Mouse (Mus musculus) MEL (cell line): ENCODE measurements around the gene Gm10837. TPM values are rescaled to one million over a fixed set of nuclear protein-coding genes. Genes with fewer than 3 reads are reported as not detected.

Experiments
- DNase-seq: peaks from one replicate; pipeline ENCODE4 v3.0.0; 2011; ENCODE audit warnings: low read depth, low spot score
- H3K27ac ChIP-seq: 2 replicates; pipeline ENCODE4 v1.5.1; 2012; ENCODE audit warnings: low read depth, mild to moderate bottlenecking, control low read depth, low read length, moderate library complexity; ENCODE audit not compliant: control insufficient read depth
- H3K27me3 ChIP-seq, 2 experiments: fragments of 150-350 bp in 1 of 2; sonication (generic) in 1 of 2; 2 replicates each; pipeline ENCODE4 v1.6.1; 2012; ENCODE audit warnings: low read length in 2 of 2, mild to moderate bottlenecking in 2 of 2, improper control_type of control experiment in 1 of 2, moderate library complexity in 1 of 2; ENCODE audit not compliant: insufficient read depth in 2 of 2, control insufficient read depth in 1 of 2
- H3K36me3 ChIP-seq, 2 experiments: 2 replicates each; pipeline ENCODE4 v1.6.1; 2012 to 2014; ENCODE audit warnings: low read length in 2 of 2, improper control_type of control experiment in 1 of 2, inconsistent platforms in 1 of 2, mild to moderate bottlenecking in 1 of 2; ENCODE audit not compliant: insufficient read depth in 2 of 2, control insufficient read depth in 1 of 2
- H3K4me1 ChIP-seq, 2 experiments: fragments of 150-350 bp in 1 of 2; sonication (generic) in 1 of 2; 2 replicates each; pipeline ENCODE4 v1.6.1; 2012; ENCODE audit warnings: low read length in 2 of 2, improper control_type of control experiment in 1 of 2, mild to moderate bottlenecking in 1 of 2; ENCODE audit not compliant: insufficient read depth in 2 of 2, control insufficient read depth in 1 of 2
- H3K4me3 ChIP-seq, 2 experiments: fragments of 150-350 bp in 1 of 2; sonication (generic) in 1 of 2; 2 replicates each; pipeline ENCODE4 v1.5.1; 2012; ENCODE audit warnings: low read depth in 2 of 2, low read length in 2 of 2, mild to moderate bottlenecking in 2 of 2, moderate library complexity in 2 of 2, control low read depth in 1 of 2, improper control_type of control experiment in 1 of 2; ENCODE audit not compliant: control insufficient read depth in 1 of 2, insufficient read depth in 1 of 2
- H3K79me2 ChIP-seq: 2 replicates; pipeline ENCODE4 v1.6.1; 2012; ENCODE audit warnings: mild to moderate bottlenecking, low read length, moderate library complexity; ENCODE audit not compliant: control insufficient read depth, poor library complexity, insufficient read depth
- H3K9ac ChIP-seq: 2 replicates; pipeline ENCODE4 v1.6.1; 2012; ENCODE audit warnings: low read depth, mild to moderate bottlenecking, control low read depth, low read length, moderate library complexity; ENCODE audit not compliant: control insufficient read depth, poor library complexity, severe bottlenecking
- H3K9me3 ChIP-seq: fragments of 150-350 bp; sonication (generic); replicated peaks from 2 replicates; pipeline ENCODE4 v1.6.1; 2012; ENCODE audit warnings: mild to moderate bottlenecking, low read length, improper control_type of control experiment, moderate library complexity; ENCODE audit not compliant: insufficient read depth
- BHLHE40 ChIP-seq: IDR thresholded peaks from 2 replicates; pipeline ENCODE4 v1.6.1; 2012; ENCODE audit warnings: low read depth, mild to moderate bottlenecking, inconsistent platforms, low read length, improper control_type of control experiment, borderline replicate concordance
- CHD1 ChIP-seq: IDR thresholded peaks from 2 replicates; pipeline ENCODE4 v1.6.1; 2012; ENCODE audit warnings: low read depth, mild to moderate bottlenecking, inconsistent platforms, low read length, improper control_type of control experiment
- CTCF ChIP-seq, 3 experiments: IDR thresholded peaks in 2 of 3; conservative IDR thresholded peaks in 1 of 3; 2 replicates each; pipeline ENCODE4 v1.5.1; 2011 to 2012; ENCODE audit warnings: low read length in 3 of 3, low read depth in 2 of 3, mild to moderate bottlenecking in 2 of 3, improper control_type of control experiment in 1 of 3, inconsistent platforms in 1 of 3, mixed read lengths in 1 of 3, moderate library complexity in 1 of 3; ENCODE audit not compliant: control insufficient read depth in 1 of 3, insufficient read depth in 1 of 3, poor library complexity in 1 of 3, severe bottlenecking in 1 of 3
- ELF1 ChIP-seq: IDR thresholded peaks from 2 replicates; pipeline ENCODE4 v1.6.1; 2014; ENCODE audit warnings: low read depth, mild to moderate bottlenecking, inconsistent platforms, low read length, improper control_type of control experiment, moderate library complexity
- EP300 ChIP-seq, 2 experiments: IDR thresholded peaks; 2 replicates each; pipeline ENCODE4 v1.6.1; 2011; ENCODE audit warnings: improper control_type of control experiment in 2 of 2, low read length in 2 of 2, low read depth in 1 of 2, mild to moderate bottlenecking in 1 of 2
- HCFC1 ChIP-seq: IDR thresholded peaks from 2 replicates; pipeline ENCODE4 v1.6.1; 2012; ENCODE audit warnings: low read depth, mild to moderate bottlenecking, inconsistent platforms, low read length, improper control_type of control experiment, moderate library complexity
- JUND ChIP-seq: IDR thresholded peaks from 2 replicates; pipeline ENCODE4 v1.6.1; 2011; ENCODE audit warnings: low read depth, mild to moderate bottlenecking, improper control_type of control experiment, low read length
- KAT2A ChIP-seq: conservative IDR thresholded peaks from 2 replicates; pipeline ENCODE4 v1.6.1; 2012; ENCODE audit warnings: low read depth, low read length, improper control_type of control experiment, inconsistent platforms
- MEF2A ChIP-seq: IDR thresholded peaks from 2 replicates; pipeline ENCODE4 v1.6.1; 2014; ENCODE audit warnings: low read depth, mild to moderate bottlenecking, inconsistent platforms, low read length, improper control_type of control experiment; ENCODE audit not compliant: poor library complexity, insufficient replicate concordance, severe bottlenecking; ENCODE audit errors: extremely low read depth
- MXI1 ChIP-seq: IDR thresholded peaks from 2 replicates; pipeline ENCODE4 v1.6.1; 2011; ENCODE audit warnings: mild to moderate bottlenecking, low read depth, low read length, improper control_type of control experiment
- NELFE ChIP-seq: IDR thresholded peaks from 2 replicates; pipeline ENCODE4 v1.6.1; 2011; ENCODE audit warnings: low read depth, low read length, improper control_type of control experiment
- POLR2A ChIP-seq, 2 experiments: IDR thresholded peaks; 2 replicates each; pipeline ENCODE4 v1.6.1; 2011 to 2012; ENCODE audit warnings: low read length in 2 of 2, mild to moderate bottlenecking in 2 of 2, control low read depth in 1 of 2, improper control_type of control experiment in 1 of 2, low read depth in 1 of 2, moderate library complexity in 1 of 2; ENCODE audit not compliant: control insufficient read depth in 1 of 2, insufficient read depth in 1 of 2, poor library complexity in 1 of 2
- RCOR1 ChIP-seq: IDR thresholded peaks from 2 replicates; pipeline ENCODE4 v1.6.1; 2012; ENCODE audit warnings: low read depth, mild to moderate bottlenecking, inconsistent platforms, low read length, improper control_type of control experiment
- SMC3 ChIP-seq: IDR thresholded peaks from 2 replicates; pipeline ENCODE4 v1.6.1; 2011; ENCODE audit warnings: low read depth, low read length, improper control_type of control experiment
- TAL1 ChIP-seq: IDR thresholded peaks from 2 replicates; pipeline ENCODE4 v1.6.1; 2012; ENCODE audit warnings: mild to moderate bottlenecking, inconsistent platforms, low read length, moderate library complexity, mixed read lengths
- TBP ChIP-seq: IDR thresholded peaks from 2 replicates; pipeline ENCODE4 v1.8.0; 2011; ENCODE audit warnings: low read depth, low read length, improper control_type of control experiment
- TCF12 ChIP-seq: IDR thresholded peaks from 2 replicates; pipeline ENCODE4 v1.6.1; 2014; ENCODE audit warnings: low read depth, mild to moderate bottlenecking, inconsistent platforms, low read length, improper control_type of control experiment, moderate library complexity
- UBTF ChIP-seq: IDR thresholded peaks from 2 replicates; pipeline ENCODE4 v1.6.1; 2012; ENCODE audit warnings: low read depth, mild to moderate bottlenecking, inconsistent platforms, low read length, improper control_type of control experiment, moderate library complexity, borderline replicate concordance; ENCODE audit not compliant: insufficient read depth
- USF1 ChIP-seq: IDR thresholded peaks from 2 replicates; pipeline ENCODE4 v1.6.1; 2014; ENCODE audit warnings: low read depth, mild to moderate bottlenecking, inconsistent platforms, low read length, improper control_type of control experiment, moderate library complexity
- ZC3H11A ChIP-seq: IDR thresholded peaks from 2 replicates; pipeline ENCODE4 v1.6.1; 2012; ENCODE audit warnings: low read depth, mild to moderate bottlenecking, inconsistent platforms, low read length, improper control_type of control experiment
- ZKSCAN1 ChIP-seq: IDR thresholded peaks from 2 replicates; pipeline ENCODE4 v1.6.1; 2012; ENCODE audit warnings: low read depth, mild to moderate bottlenecking, inconsistent platforms, low read length, improper control_type of control experiment, moderate library complexity
- ZMIZ1 ChIP-seq: IDR thresholded peaks from 2 replicates; pipeline ENCODE4 v1.6.1; 2012; ENCODE audit warnings: low read depth, mild to moderate bottlenecking, inconsistent platforms, low read length, improper control_type of control experiment, moderate library complexity
- polyA plus RNA-seq, 2 experiments: library from polyadenylated mRNA; stranded (reverse) in 1 of 2; unstranded in 1 of 2; fragments of >175 nt in 1 of 2; fragments of >200 nt in 1 of 2; gene quantifications; 2 replicates each; pipeline versions ENCODE4 v1.2.1 to v1.2.4; 2012; ENCODE audit warnings: low replicate concordance in 2 of 2, low read depth in 1 of 2; ENCODE audit not compliant: insufficient read length in 2 of 2, insufficient read depth in 1 of 2, missing spikeins in 1 of 2
- total RNA-seq: library from RNA; depleted of rRNA; stranded (reverse); fragments of 300-350 nt; gene quantifications from 2 replicates; pipeline ENCODE4 v1.2.3, GENCODE M21; 2012

The Gm10837 gene
- total and polyA plus RNA-seq, 3 experiments = not detected

DNA sequence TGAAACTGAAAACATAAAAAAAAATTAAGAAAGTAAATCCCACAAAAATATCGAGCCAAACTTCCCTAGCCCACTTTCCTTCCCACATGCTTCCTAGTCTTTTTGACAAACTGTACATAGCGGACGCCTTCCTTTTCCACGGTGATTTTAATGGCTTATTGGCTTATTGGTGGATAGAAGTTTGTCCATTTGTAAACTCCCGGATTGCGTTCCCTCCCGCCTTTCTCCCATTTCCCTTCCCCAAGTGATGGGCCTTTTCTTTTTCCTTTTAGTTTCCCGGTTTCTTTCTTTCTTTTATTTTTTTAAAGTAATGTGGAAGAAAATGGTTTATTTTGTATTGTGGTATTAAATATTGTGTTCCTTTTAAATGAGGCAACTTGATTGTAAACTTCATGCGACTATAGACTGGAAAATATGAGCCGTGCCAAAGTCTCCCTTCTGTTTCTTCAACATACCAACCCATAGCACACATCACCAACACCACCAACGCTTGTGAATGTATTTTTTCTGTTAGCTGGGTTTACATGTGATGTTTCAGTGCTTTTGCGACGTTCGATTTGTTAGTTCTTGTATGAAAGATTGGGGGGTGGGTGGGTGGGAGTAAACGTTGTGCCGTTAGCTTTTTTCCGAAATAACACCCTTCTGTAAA is 10.8 kb upstream of the Gm10837 start:
- Histone ChIP-seq H3K36me3 (no peaks in the 10 kb centered on the region), H3K27ac (no peak overlapping the region), H3K79me2 (no peaks in the 10 kb centered on the region), H3K9me3 (no peaks in the 10 kb centered on the region), H3K4me3 (no peak overlapping the region), H3K4me1 (no peaks in the 10 kb centered on the region), H3K9ac (no peak overlapping the region), H3K27me3 (no peaks in the 10 kb centered on the region)
- no peak for DNase-seq
- TF ChIP-seq HCFC1 = no peak
- no peak for TF ChIP-seq USF1
- TF ChIP-seq CHD1 = no peak
- no peak for TF ChIP-seq TCF12
- TF ChIP-seq KAT2A = no peak
- no peak for TF ChIP-seq MXI1
- TF ChIP-seq ZMIZ1 = no peak
- TF ChIP-seq JUND = no peak
- TF ChIP-seq SMC3 = no peak
- TF ChIP-seq RCOR1 = no peak
- no peak for TF ChIP-seq NELFE

DNA sequence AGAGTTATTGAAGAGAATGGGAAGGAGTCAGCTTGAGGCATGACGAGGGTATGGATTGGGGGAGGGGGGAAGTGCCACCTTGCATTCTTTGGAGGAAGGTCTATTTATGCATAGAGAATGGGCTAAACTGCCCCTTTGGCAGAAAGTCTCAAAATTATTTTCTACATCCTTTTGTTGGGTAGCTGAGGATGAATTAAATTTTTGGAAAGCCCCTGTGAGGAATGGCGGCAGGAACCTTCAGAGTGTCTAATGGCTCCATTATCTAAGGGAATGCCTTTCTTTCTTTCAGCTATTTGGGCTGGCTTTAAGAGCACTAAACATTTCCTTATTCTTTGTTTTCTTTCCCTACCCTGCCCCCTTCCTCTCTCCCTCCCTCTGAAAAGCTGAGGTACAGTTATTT is 10.0 kb upstream of the Gm10837 start:
- H3K27ac ChIP-seq = no peak overlapping the region
- H3K36me3 ChIP-seq = no peaks in the 10 kb centered on the region
- no peaks in the 10 kb centered on the region for H3K9me3 ChIP-seq
- H3K4me3 ChIP-seq = no peak overlapping the region
- no peaks in the 10 kb centered on the region for H3K4me1 ChIP-seq
- H3K9ac ChIP-seq = no peak overlapping the region
- TF ChIP-seq HCFC1 (no peak), POLR2A (IDR thresholded peaks at IDR 0.05; ENCODE audit: control insufficient read depth in 1 of 2, insufficient read depth in 1 of 2, low read depth in 1 of 2, low read length in 2 of 2, poor library complexity in 1 of 2) (no peak), ZMIZ1 (no peak), EP300 (IDR thresholded peaks at IDR 0.05; ENCODE audit: low read depth in 1 of 2, low read length in 2 of 2) (no peak), ZC3H11A (no peak), TBP (no peak), ZKSCAN1 (no peak), NELFE (no peak), TAL1 (no peak), ELF1 (no peak), CTCF (IDR thresholded peaks at IDR 0.05 in 2 of 3, conservative IDR thresholded peaks at IDR 0.05 in 1 of 3; ENCODE audit: control insufficient read depth in 1 of 3, insufficient read depth in 1 of 3, low read depth in 2 of 3, low read length in 3 of 3, poor library complexity in 1 of 3, severe bottlenecking in 1 of 3) (no peak), BHLHE40 (no peak), UBTF (no peak), CHD1 (no peak), MEF2A (no peak)
- no peak for DNase-seq
- H3K27me3 ChIP-seq = no peaks in the 10 kb centered on the region
- H3K79me2 ChIP-seq = no peaks in the 10 kb centered on the region
